Mouse (Mus musculus) cerebral cortex, adult 2 months (tissue): ENCODE results near the gene Ahdc1.

Experiments
- WGBS: fragments of 180-500 bp; shearing (Covaris S2); methylation state at CpG from one replicate; pipeline ENCODE4 v1.1.7; 2018; 5-methylcytosine and 5-hydroxymethylcytosine counted together

The Ahdc1 gene

GRCm38 (mm10) chr4:133055163-133055951, 44.3 kb downstream of the Ahdc1 start:
- 83% methylated on average over 8 of the region's 8 CpGs for whole genome bisulfite sequencing

GRCm38 (mm10) chr4:133056069-133056890, 45.2 kb downstream of the Ahdc1 start:
- 16% methylated on average over 15 of the region's 15 CpGs for WGBS

- 41% methylated on average over 7 of the region's 7 CpGs for WGBS
These were observed 46.5 kb downstream of the Ahdc1 start for GRCm38 (mm10) chr4:133057389-133058122.

- 60% methylated on average over 4 of the region's 4 CpGs for WGBS
These were observed 47.0 kb downstream of the Ahdc1 start for GRCm38 (mm10) chr4:133058123-133058453.

GRCm38 (mm10) chr4:133058513-133059480, 47.7 kb downstream of the Ahdc1 start:
- WGBS, result 68% methylated on average over 11 of the region's 11 CpGs

- WGBS, result 91% methylated on average over 11 of the region's 11 CpGs
These were observed 49.6 kb downstream of the Ahdc1 start for GRCm38 (mm10) chr4:133060702-133061101.

GRCm38 (mm10) chr4:133061798-133062197, 50.7 kb downstream of the Ahdc1 start:
- 87% methylated on average over 20 of the region's 20 CpGs for WGBS

- WGBS, result 87% methylated on average over 14 of the region's 14 CpGs
These were observed 51.2 kb downstream of the Ahdc1 start for GRCm38 (mm10) chr4:133062286-133062685.

- WGBS, result 90% methylated on average over 18 of the region's 18 CpGs
These were observed 52.1 kb downstream of the Ahdc1 start for GRCm38 (mm10) chr4:133063203-133063602.

GRCm38 (mm10) chr4:133063799-133064198, 52.7 kb downstream of the Ahdc1 start:
- WGBS, result 91% methylated on average over 13 of the region's 13 CpGs

- WGBS, result 93% methylated on average over 19 of the region's 19 CpGs
These were observed 53.7 kb downstream of the Ahdc1 start for GRCm38 (mm10) chr4:133064791-133065190.

- 93% methylated on average over 14 of the region's 14 CpGs for WGBS
These were observed 54.9 kb downstream of the Ahdc1 start for GRCm38 (mm10) chr4:133065894-133066386.

GRCm38 (mm10) chr4:133068400-133069138, 57.5 kb downstream of the Ahdc1 start:
- 61% methylated on average over 12 of the region's 12 CpGs for WGBS

GRCm38 (mm10) chr4:133070388-133070787, 59.3 kb downstream of the Ahdc1 start:
- WGBS, result 69% methylated on average over 3 of the region's 3 CpGs

GRCm38 (mm10) chr4:133070821-133071372, 59.8 kb downstream of the Ahdc1 start:
- 66% methylated on average over 5 of the region's 5 CpGs for WGBS

- 72% methylated on average over 8 of the region's 8 CpGs for WGBS
These were observed 62.1 kb downstream of the Ahdc1 start for GRCm38 (mm10) chr4:133073192-133073591.

GRCm38 (mm10) chr4:133074070-133074819, 63.2 kb downstream of the Ahdc1 start:
- WGBS, result 15% methylated on average over 9 of the region's 9 CpGs

- 27% methylated on average over 8 of the region's 8 CpGs for WGBS
These were observed 64.0 kb downstream of the Ahdc1 start for GRCm38 (mm10) chr4:133074894-133075572.
